Mouse (Mus musculus) C2C12 (cell line): ENCODE measurements at regions not wholly inside any gene's neighbourhood (a gene's known extent, or its start where the extent isn't known, plus 50 kb on each side); places are given as distances from the start of the nearest gene placed in this dataset.
"Not testable (repeated sequence)": the region's sequence is repeated elsewhere in the genome, so short reads cannot be mapped to it uniquely, and the experiment has no call there.

Source experiments
- H3K27me3 ChIP-seq: one replicate; pipeline ENCODE4 v1.6.1; 2011; ENCODE audit not compliant: control insufficient read depth, insufficient read depth, insufficient read length
- H3K36me3 ChIP-seq: one replicate; pipeline ENCODE4 v1.6.1; 2011; ENCODE audit not compliant: control insufficient read depth, insufficient read depth
- H3K4me3 ChIP-seq: one replicate; pipeline ENCODE4 v1.5.1; 2011; ENCODE audit warnings: mild to moderate bottlenecking, control low read depth; ENCODE audit not compliant: poor library complexity, insufficient read depth, severe bottlenecking
- H3K79me2 ChIP-seq: one replicate; pipeline ENCODE4 v1.6.1; 2011; ENCODE audit not compliant: control insufficient read depth, insufficient read depth
- H3K79me3 ChIP-seq: one replicate; pipeline ENCODE4 v1.6.1; 2011; ENCODE audit warnings: low read depth, control low read depth
- H3ac ChIP-seq: one replicate; pipeline ENCODE3; 2011; ENCODE audit warnings: low read depth; ENCODE audit not compliant: control insufficient read depth, insufficient read length
- CEBPB ChIP-seq: IDR thresholded peaks from one replicate; pipeline ENCODE4 v1.6.1; 2011; ENCODE audit warnings: low read depth, mild to moderate bottlenecking, control low read depth, moderate library complexity
- CTCF ChIP-seq: IDR thresholded peaks from one replicate; pipeline ENCODE4 v1.5.1; 2011; ENCODE audit not compliant: control insufficient read depth, insufficient read depth, insufficient read length
- FOSL1 ChIP-seq: IDR thresholded peaks from one replicate; pipeline ENCODE4 v1.8.0; 2011; ENCODE audit warnings: mild to moderate bottlenecking, low read length; ENCODE audit not compliant: poor library complexity, insufficient read depth, severe bottlenecking
- MAX ChIP-seq: IDR thresholded peaks from one replicate; pipeline ENCODE4 v1.6.1; 2011; ENCODE audit warnings: mild to moderate bottlenecking, control low read depth
- MYOD1 ChIP-seq: IDR thresholded peaks from one replicate; pipeline ENCODE4 v1.6.1; 2011; ENCODE audit warnings: low read depth; ENCODE audit not compliant: control insufficient read depth, insufficient read length
- MYOG ChIP-seq: IDR thresholded peaks from one replicate; pipeline ENCODE4 v1.6.1; 2011; ENCODE audit not compliant: control insufficient read depth, insufficient read length; ENCODE audit errors: extremely low read depth
- USF1 ChIP-seq: IDR thresholded peaks from one replicate; pipeline ENCODE4 v1.6.1; 2011; ENCODE audit warnings: low read depth, mild to moderate bottlenecking, control low read depth, moderate library complexity

DNA sequence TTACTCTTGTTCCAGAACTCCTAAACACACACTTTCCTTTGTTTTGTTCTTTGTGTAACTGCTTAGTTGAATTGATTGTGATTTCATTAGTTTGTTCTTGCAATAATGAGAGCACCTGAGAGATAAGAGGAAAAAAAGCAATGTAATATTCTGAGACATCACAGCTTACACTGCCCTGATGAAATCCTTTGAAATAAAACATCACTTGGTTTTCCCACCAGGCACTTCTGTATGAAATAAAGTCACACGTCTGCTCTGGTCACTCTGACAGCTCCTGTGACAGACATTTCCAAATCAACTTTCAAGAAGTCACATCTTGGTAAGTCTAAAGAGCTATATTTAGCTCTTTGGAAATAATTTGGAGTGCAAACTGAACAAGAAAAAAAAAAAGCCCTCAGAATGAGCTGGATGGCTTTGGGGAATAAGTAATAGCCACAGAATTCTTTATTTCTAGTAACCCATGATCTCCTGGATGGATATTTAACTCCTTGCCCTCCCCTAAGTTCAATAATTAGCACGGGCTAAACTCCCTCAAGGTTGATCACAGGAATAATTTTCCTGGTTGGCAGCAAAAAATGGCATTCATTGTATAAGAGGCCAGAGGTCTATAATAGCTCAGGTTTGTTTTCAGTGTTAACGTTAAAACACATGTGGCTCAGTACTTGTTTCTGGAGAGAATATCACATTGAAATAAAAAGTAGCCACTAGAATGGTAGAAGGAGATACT lies 452.4 kb upstream of the Kif18a start:
- Histone ChIP-seq H3K36me3 (no peaks in the 10 kb centered on the region), H3K4me3 (no peak overlapping the region), H3ac (no peak overlapping the region), H3K79me2 (no peaks in the 10 kb centered on the region), H3K79me3 (no peaks in the 10 kb centered on the region), H3K27me3 (no peaks in the 10 kb centered on the region)
- no peak for TF ChIP-seq CEBPB
- TF ChIP-seq FOSL1: no peak
- TF ChIP-seq MAX: no peak
- no peak for TF ChIP-seq USF1
- TF ChIP-seq MYOD1: no peak
- no peak for TF ChIP-seq MYOG
- TF ChIP-seq CTCF: no peak

DNA sequence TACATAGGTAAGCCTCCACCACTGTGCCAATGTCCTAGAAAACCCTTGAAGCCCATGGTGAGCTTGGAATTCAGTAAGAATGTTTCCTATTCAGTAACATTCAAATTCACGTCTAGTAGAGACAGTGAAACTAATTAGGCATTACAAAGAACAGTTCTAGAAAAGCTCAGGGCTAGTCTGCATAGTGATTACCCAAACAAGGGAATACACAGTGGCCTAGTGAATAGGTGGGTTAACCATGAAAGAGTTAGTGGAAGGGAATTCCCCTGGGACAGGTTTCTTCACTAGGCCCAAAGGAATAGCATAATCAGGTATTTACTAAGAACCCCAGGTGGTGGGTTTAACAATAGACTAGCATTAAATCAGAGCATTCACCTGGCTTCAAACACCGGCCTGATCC lies 436.7 kb upstream of the Kif18a start:
- H3ac ChIP-seq, H3K36me3 ChIP-seq: not testable (repeated sequence)

DNA sequence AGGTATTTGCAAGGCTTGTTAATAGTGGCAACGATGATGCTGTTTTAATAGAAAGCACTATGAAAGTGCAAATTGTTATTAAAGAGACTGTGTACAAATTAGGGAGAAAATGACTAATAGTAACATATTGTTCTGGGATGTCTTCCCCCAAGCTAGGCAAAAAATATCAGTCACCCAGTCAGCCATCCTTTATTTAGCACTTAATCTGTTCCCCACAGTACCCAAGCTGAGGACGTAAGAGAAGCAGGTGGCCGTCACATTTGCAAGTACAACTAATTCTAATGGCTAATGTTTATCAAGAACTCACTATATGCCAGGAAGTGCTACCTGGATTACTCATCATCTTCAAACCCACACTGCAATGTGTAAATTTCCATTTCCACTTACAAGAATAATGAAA lies 432.5 kb upstream of the Kif18a start:
- no peaks in the 10 kb centered on the region for H3K36me3 ChIP-seq
- H3K79me2 ChIP-seq: no peaks in the 10 kb centered on the region
- H3K4me3 ChIP-seq: no peak overlapping the region
- no peak for TF ChIP-seq MYOG
- TF ChIP-seq CEBPB: no peak
- no peak for TF ChIP-seq FOSL1
- no peak for TF ChIP-seq MYOD1
- no peak for TF ChIP-seq MAX
- TF ChIP-seq USF1: no peak
- TF ChIP-seq CTCF: no peak
- H3K79me3 ChIP-seq: no peaks in the 10 kb centered on the region
- no peak overlapping the region for H3ac ChIP-seq
- H3K27me3 ChIP-seq: no peaks in the 10 kb centered on the region

More for the DNA sequence above, 436.7 kb upstream of the Kif18a start:
- H3K27me3 ChIP-seq, H3K79me3 ChIP-seq, H3K79me2 ChIP-seq, H3K4me3 ChIP-seq: not testable (repeated sequence)

DNA sequence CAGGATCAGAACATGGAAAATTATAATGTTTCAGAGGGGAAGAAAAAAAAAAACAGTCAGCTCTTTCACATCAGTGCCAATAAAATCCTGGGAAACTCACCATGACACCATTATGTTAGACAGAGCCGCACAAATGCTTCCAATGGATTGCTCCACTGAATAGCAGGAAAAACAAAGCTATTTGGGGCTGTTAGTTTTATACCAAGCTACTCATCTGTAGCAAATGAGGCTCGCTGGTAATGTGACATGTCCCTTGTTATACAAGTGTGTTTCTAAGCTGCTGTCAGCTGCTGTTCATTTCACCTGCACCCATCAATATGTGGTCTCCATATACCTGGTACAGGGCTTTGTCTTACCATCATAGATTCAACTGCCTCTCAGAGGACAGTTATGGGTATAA lies 426.1 kb upstream of the Kif18a start:
- Histone ChIP-seq H3K79me3 (no peaks in the 10 kb centered on the region), H3K27me3 (no peaks in the 10 kb centered on the region), H3K4me3 (no peak overlapping the region), H3K36me3 (no peaks in the 10 kb centered on the region), H3ac (no peak overlapping the region), H3K79me2 (no peaks in the 10 kb centered on the region)
- TF ChIP-seq FOSL1: no peak
- no peak for TF ChIP-seq MYOD1
- TF ChIP-seq CEBPB: no peak
- TF ChIP-seq CTCF: no peak
- TF ChIP-seq USF1: no peak
- no peak for TF ChIP-seq MYOG

DNA sequence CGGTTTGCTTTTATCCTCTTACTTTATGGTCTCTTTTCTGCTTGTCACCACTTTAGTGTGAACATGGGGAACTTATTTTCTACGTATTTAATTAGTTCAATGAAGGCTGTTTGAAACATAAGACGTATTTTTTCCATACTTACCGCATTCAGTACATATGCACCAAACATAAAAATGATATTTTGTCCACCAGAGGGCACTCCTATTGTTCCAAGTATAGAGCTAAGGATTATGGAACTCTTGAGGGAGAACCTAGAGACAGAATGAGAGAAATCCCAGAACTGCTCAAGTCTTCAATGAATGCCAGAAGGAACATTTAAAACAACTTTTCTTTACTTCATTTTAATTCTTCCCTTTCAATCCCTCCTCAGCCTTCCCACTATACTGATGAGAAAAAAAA lies 403.4 kb upstream of the Kif18a start:
- no peak overlapping the region for H3ac ChIP-seq
- H3K27me3 ChIP-seq: no peaks in the 10 kb centered on the region

DNA sequence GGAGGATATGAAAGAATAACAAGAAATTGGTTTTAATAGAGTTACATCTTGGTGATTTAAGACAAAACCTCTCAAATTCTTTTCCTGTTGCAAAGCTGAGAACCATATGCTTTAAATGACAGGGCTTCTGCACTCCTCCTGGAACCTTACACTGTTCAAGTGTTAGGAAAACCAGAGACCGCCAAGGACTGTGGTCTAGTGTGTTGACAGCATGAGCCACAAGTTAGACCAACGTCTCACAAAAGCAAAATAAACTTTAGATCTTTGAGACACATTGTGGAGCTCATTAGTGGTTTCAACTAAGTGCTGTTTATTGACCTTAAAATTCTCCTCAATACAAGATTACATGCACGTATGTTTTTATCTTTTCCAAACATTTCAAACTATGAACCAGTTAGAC lies 402.9 kb upstream of the Kif18a start:
- Histone ChIP-seq H3K79me2 (no peaks in the 10 kb centered on the region), H3K27me3 (no peaks in the 10 kb centered on the region), H3ac (no peak overlapping the region), H3K36me3 (no peaks in the 10 kb centered on the region), H3K4me3 (no peak overlapping the region), H3K79me3 (no peaks in the 10 kb centered on the region)
- TF ChIP-seq MYOD1: no peak
- TF ChIP-seq CEBPB: no peak

More for the DNA sequence above, 403.4 kb upstream of the Kif18a start:
- Histone ChIP-seq H3K4me3 (no peak overlapping the region), H3K79me3 (no peaks in the 10 kb centered on the region), H3K36me3 (no peaks in the 10 kb centered on the region), H3K79me2 (no peaks in the 10 kb centered on the region)
- no peak for TF ChIP-seq MAX
- TF ChIP-seq CTCF: no peak
- no peak for TF ChIP-seq CEBPB
- TF ChIP-seq MYOD1: no peak
- TF ChIP-seq FOSL1: no peak
- no peak for TF ChIP-seq MYOG
- no peak for TF ChIP-seq USF1
